Mouse (Mus musculus) cerebellum, adult 8-10 months (tissue): Measurements from ENCODE around the gene Tomm7.
"Not testable (repeated sequence)": the region's sequence is repeated elsewhere in the genome, so short reads cannot be mapped to it uniquely, and the experiment has no call there.

Source experiments
- DNase-seq: peaks from one replicate; pipeline ENCODE4 v3.0.0; 2022

Tomm7 gene

GRCm38 (mm10) chr5:23850345-23851159, 6.6 kb upstream of the Tomm7 start:
- DNase-seq: peak; percentile 90

DNA sequence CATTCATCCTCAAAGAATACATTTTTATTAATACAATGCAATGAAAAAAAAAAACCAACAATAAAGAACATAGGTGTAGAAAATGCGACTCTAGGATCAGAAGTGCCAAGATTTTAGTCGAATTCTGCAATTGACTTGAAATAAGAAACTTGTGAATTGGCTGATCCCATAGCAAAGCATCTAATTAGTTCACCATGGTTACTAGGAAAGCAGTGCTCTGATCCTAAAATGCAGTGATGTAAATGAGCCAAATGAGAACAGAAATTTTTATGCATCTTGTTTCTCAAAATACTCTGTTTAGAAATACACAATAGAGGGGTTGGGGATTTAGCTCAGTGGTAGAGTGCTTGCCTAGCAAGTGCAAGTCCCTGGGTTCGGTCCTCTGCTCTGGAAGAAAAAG, 1.2 kb upstream of the Tomm7 start:
- DNase-seq: no peak

DNA sequence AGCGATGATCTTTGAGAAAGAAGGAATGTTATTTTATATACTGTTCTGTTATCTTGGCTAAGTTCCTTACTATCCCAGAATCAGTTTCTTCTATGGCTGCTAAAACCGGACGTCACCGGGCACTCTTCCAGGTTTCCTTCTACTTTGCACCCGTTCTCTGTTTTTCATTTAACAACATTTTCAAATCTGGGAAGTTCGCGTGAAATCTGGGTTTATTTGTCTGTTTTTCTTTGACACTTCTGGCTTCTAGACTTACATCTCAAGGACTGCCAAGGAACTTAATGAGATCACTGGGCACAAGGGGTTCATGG, 525 bp upstream of the Tomm7 start:
- peak; percentile 55 for DNase-seq

- no peak for DNase-seq
Observed at GRCm38 (mm10) chr5:23838158-23838557, 5.8 kb downstream of the Tomm7 start.

DNA sequence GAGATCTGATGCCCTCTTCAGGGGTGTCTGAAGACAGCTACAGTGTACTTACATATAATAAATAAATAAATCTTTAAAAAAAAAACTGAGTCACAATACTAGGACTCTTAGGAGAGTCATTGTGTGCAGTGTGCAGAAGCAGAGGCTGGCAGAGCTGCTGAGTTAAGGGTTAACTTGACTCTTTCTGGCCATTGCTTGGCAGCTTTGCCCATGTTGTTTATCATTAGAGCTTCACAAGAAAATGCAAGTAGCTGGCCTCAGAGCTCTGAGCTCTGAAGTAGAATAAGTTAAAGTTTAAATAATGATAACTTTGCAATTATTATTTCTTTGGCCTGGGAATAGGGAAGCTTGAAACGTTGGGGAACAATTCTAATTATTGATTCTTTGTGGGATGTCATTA, 8.3 kb downstream of the Tomm7 start:
- not testable (repeated sequence) for DNase-seq

DNA sequence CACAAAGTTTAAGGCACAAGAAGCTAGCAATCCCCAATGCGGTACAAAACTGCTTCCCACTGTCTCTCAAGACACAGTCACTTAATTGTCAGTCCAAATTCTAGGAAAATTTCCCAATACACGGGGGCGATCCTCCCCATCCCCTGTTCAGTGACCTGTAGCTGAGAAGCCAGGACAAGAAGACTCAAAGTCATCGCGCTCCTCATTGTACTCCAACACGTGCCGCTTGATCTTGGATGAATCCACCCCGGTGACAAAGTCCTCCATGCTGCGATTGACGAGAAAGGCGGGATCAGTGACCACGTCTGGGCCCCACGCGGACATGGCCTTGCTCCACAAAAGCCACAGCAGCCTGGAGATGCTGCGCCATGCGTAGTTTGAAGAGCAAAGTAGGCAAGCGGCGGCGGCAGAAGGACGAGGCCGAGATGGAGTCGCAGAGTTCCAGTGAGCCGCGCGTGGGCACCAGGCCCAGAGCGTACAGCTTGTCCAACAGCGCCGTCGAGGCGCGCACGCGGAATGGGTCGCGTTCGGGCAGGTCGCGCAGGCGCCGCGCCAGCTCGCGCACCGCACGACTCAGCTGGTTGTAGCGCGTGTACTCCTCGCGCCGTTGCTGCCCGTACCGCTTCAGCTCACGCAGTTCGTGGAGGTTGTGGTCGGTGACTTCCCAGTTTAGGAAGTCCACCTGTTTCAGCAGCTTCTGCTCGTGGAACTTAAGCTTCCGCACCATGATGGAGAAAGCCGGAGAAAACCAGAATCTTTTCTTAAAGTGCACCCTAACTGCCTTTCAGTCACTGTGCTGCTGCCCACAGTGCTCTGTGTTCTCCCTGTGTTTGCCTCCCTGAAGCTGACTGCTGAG, 12.8 kb downstream of the Tomm7 start:
- DNase-seq: no peak

GRCm38 (mm10) chr5:23826321-23827004, 17.5 kb downstream of the Tomm7 start:
- DNase-seq: peak; percentile 31

GRCm38 (mm10) chr5:23824171-23824733, 19.7 kb downstream of the Tomm7 start:
- no peak for DNase-seq

DNA sequence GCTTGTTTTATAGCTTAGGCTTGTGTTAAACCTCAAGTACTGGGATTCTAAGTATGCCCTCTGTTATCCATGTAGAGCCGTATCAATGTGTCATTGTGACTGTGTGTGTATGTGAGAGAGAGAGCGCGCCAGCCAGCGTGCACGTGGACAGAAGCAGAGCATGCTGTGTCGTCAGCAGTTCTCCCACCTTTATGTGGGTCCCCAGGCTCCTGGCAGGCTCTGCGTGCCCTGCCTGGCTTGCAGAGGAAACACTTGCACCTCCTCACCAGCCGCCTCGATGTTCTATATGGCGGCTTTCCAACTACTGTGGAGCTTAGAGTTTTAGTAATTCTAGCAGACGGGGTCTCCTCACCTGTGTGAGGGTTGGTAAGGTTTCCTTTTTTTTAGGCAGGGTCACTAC, 21.7 kb downstream of the Tomm7 start:
- DNase-seq: no peak

DNA sequence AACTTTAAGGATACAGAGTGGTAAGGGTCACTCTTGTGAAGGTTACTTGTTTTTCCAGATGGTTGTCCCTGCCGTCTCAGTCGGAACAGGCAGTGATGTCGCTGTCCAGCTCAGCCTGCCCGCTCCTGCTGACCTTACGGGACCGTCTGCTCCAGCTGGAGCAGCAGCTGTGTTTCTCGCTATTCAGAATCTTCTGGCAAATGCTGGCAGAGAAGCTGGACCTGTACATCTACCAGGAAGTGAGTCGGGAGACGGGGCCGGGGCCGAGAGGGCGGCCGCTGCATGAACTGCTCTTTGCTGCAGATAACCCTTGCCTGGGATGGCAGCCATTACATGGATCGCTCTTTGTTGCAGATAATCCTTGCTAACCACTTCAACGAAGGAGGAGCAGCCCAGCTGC, 27.3 kb downstream of the Tomm7 start:
- DNase-seq: no peak

DNA sequence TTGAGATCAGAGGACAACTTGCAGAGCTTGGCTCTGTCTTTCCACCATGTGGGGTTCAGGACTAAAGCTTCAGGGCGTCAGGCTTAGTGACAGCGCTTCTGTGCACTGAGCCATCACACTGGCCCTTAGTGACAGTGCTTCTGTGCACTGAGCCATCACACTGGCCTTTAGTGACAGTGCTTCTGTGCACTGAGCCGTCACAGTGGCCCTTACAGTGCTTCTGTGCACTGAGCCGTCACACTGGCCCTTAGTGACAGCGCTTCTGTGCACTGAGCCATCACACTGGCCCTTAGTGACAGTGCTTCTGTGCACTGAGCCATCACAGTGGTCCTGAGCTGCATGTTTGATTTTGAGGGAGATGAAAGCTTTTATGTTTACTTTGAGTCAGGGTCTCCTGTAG, 29.1 kb downstream of the Tomm7 start:
- no peak for DNase-seq

DNA sequence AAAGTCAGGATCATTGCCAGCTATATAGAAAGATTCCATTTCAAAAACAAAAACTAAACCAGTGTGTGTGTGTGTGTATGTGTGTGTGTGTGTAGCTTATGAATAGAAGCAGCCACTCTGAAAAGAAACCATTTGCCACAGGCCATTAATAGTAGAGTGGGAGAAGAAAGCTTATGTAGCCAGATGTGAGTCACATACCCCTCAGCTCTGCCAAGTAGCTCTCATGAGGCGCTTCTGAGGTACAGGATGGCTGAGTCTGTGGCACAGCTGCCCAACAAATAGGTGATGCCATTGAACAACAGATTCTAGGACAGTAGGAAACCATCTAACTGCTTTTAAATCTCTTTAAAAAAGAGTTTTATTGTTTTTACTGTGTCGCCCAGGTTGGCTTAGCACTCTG, 51.2 kb downstream of the Tomm7 start:
- DNase-seq: no peak

DNA sequence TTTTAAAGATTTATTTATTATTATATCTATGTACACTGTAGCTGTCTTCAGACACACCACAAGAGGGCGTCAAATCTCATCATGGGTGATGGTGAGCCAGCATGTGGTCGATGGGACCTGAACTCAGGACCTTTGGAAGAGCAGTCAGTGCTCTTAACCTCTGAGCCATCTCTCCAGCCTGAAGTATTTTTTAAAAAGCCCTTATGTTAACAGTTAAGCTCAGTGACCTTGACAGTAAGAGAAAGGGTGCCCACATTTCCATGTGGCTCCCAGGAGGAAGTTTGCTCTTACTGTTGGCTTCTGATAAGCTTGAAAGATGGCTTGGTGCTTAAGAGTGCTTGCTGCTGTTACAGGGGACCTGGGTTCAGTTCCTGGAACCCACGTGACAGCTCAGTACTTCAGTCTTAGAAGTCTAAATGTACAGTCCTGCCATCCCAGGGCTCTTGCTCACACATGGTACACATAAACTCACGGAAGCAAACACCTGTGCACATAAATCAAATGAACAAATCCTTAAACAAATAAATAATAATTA, 54.8 kb downstream of the Tomm7 start:
- DNase-seq: no peak
